Mouse (Mus musculus) testis, adult 2 months (tissue): Measurements from ENCODE around the gene Sh3bgrl. TPM values are rescaled to one million over a fixed set of nuclear protein-coding genes. Genes with fewer than 3 reads are reported as not detected.
"Not testable (repeated sequence)": the region's sequence is repeated elsewhere in the genome, so short reads cannot be mapped to it uniquely, and the experiment has no call there.

Source experiments
- H3K27ac ChIP-seq: fragments of 200-500 bp; 2 replicates; pipeline ENCODE4 v1.5.1; 2012; ENCODE audit warnings: low read depth, low read length; ENCODE audit not compliant: control insufficient read depth, insufficient read depth
- H3K27me3 ChIP-seq: fragments of 200-500 bp; 2 replicates; pipeline ENCODE4 v1.6.1; 2012; ENCODE audit warnings: mild to moderate bottlenecking, low read length, moderate library complexity; ENCODE audit not compliant: control insufficient read depth, insufficient read depth
- H3K36me3 ChIP-seq: fragments of 200-500 bp; 2 replicates; pipeline ENCODE4 v1.6.1; 2012; ENCODE audit warnings: mild to moderate bottlenecking, low read length; ENCODE audit not compliant: control insufficient read depth, insufficient read depth
- H3K4me1 ChIP-seq: fragments of 200-500 bp; 2 replicates; pipeline ENCODE4 v1.6.1; 2012; ENCODE audit warnings: low read length; ENCODE audit not compliant: control insufficient read depth, insufficient read depth
- H3K4me3 ChIP-seq: fragments of 200-500 bp; 2 replicates; pipeline ENCODE4 v1.5.1; 2012; ENCODE audit warnings: low read depth, mild to moderate bottlenecking, low read length, moderate library complexity, mixed read lengths; ENCODE audit not compliant: control insufficient read depth
- CTCF ChIP-seq: fragments of 200-500 bp; IDR thresholded peaks from 2 replicates; pipeline ENCODE4 v1.5.1; 2012; ENCODE audit warnings: low read depth, mild to moderate bottlenecking, inconsistent platforms, low read length, moderate library complexity; ENCODE audit not compliant: control insufficient read depth, insufficient read depth, insufficient replicate concordance
- POLR2A ChIP-seq: fragments of 200-500 bp; IDR thresholded peaks from 2 replicates; pipeline ENCODE4 v1.6.1; 2012; ENCODE audit warnings: low read depth, mild to moderate bottlenecking, inconsistent platforms, low read length, moderate library complexity; ENCODE audit not compliant: control insufficient read depth
- polyA plus RNA-seq: library from polyadenylated mRNA; depleted of rRNA; stranded (reverse); fragments of >200 nt; gene quantifications from 2 replicates; pipeline ENCODE4 v1.2.3, GENCODE M21; 2012; rRNA removed

Gene Sh3bgrl
- 2.1 and 3.1 TPM in 2 replicates for polyA plus RNA-seq

DNA sequence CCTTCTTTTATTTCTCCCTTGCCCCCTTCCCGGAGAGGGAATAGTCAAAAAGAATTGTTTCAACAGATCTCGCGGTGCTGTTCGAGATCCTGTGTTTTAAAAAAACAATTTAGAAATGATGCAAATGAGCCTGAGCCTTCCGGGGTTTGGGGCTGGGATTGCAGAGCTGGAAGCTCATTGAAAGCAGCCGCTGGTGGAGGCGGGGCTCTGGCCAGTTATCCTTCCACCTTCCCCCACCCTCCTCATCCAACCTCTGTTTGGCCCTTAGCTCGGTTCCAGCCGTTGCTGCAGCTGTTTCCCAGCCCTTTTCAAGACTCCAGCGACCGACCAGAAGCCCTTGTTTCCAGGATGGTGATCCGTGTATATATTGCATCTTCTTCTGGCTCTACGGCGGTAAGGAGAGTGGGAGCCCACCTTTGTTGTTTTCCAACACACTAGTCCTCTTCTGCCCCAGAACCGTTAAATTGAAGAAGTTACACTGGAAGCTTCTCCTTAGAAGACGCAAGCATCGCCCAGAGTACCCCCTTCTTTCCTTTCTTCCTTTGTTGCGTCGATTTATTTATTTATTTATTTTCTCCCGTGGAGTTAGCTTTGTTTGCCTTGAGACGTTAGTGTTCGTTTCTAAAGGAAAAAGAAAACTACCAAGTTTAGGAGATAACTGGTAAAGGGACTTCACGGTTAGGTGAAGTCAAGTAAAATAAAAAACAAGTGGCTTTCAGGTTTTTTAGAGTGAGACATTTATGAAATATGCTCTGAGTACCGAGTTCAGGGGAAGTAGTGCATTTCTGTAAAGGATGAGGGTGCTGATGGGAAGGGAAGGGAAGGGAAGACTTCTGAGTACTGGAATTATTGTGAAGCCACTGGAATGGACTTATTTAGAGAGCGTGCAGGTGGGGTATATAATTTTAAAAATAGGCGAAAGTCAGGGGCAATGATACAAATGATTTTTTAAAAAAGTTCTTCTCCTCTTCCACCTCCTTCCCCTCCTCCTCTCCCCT lies at the start of gene Sh3bgrl:
Gene Sh3bgrl (plus strand): TSS at position 121 of the 998 bp plus-strand sequence.
- Histone ChIP-seq H3K36me3 (no peaks in the 10 kb centered on the region), H3K4me3 (peak within 1 kb of the TSS; percentile 81), H3K27me3 (no peaks in the 10 kb centered on the region), H3K27ac (peak within 1 kb of the TSS; percentile 71), H3K4me1 (no peaks in the 10 kb centered on the region; the same call in 1 of the 2 replicates)
- no peak for TF ChIP-seq CTCF
- TF ChIP-seq POLR2A = peak; percentile 21; the same call in 1 of the 2 replicates

DNA sequence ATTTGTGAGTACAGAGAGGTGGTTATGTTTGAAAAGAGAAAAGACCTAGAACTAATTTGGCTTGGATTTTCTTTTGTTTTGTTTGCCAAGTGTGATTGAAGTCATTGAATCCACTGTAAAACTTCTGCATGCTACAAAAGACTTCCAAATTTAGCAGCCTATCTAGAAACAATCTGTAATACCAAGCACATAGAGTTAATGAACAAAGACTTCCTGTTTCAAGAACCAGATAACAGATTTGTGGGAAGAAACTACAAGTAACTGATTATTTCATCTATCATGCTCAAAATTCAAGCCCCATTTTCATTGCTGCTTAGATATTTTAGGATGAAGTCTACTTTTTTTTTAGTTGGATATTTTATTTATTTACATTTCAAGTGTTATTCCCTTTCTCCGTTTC lies 47.4 kb upstream of the Sh3bgrl start:
- H3K36me3 ChIP-seq = no peaks in the 10 kb centered on the region

DNA sequence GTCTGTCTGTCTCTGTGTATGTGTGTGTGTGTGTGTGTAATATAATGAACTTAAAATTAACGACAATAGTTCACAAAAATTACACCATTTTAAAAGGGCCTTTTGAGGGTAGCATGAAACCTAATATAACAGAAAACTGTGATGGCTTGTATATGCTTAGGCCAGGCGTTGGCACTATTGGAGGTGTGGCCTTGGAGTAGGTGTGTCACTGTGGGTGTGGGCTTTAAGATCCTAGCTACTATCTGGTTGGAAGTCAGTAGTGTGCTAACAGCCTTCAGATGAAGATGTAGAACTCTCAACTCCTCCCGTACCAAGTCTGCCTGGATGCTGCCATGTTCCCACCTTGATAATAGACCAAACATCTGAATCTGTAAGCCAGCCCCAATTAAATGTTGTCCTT lies 23.4 kb upstream of the Sh3bgrl start:
- no peak overlapping the region for H3K4me3 ChIP-seq
- H3K36me3 ChIP-seq = no peaks in the 10 kb centered on the region
- H3K4me1 ChIP-seq = no peaks in the 10 kb centered on the region
- H3K27ac ChIP-seq = no peak overlapping the region
- H3K27me3 ChIP-seq = no peaks in the 10 kb centered on the region
- TF ChIP-seq POLR2A = no peak

More for the DNA sequence above, 47.4 kb upstream of the Sh3bgrl start:
- H3K4me1 ChIP-seq = no peaks in the 10 kb centered on the region
- no peak overlapping the region for H3K4me3 ChIP-seq
- TF ChIP-seq CTCF = no peak
- no peaks in the 10 kb centered on the region for H3K27me3 ChIP-seq
- H3K27ac ChIP-seq = no peak overlapping the region

DNA sequence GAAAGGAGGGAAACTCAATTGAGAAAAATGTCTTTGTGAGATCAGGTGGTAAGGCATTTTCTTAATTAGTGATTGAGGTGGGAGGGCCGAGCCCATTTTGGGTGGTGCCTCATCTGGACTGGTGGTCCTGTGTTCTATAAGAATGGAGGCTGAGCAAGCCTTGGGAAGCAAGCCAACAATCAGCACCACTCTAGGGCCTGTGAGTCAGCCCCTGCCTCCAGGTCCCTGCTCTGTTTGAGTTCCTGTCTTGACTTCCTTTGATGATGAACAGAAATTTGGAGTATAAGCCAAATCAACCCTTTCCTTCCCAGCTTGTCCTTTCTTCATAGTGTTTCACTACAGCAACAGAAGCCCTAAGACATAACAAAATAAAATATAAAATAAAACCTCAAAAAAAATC lies 19.4 kb upstream of the Sh3bgrl start:
- Histone ChIP-seq H3K4me1 (no peaks in the 10 kb centered on the region), H3K36me3 (no peaks in the 10 kb centered on the region), H3K4me3 (no peak overlapping the region), H3K27me3 (no peaks in the 10 kb centered on the region), H3K27ac (no peak overlapping the region)
- TF ChIP-seq POLR2A = no peak
- no peak for TF ChIP-seq CTCF

DNA sequence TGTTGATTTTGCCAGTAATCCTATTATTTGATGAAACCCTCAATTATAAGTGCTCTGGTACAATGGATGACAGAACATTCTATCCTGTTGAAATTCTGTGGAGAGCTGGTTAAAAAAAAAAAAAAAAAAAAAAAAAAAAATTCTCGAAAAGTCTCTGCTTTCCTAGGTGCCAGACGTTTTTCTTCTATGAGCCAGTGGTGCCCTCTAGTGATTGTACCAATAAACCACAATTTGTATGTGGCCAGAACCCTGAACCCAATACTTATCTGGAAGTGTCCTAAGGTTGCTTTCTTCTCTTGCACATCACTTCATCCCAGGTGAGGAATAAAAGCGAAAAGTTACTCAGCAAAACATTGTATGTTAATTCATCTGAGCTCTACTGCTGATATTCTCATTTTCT lies 18.8 kb upstream of the Sh3bgrl start:
- Histone ChIP-seq H3K4me3 (no peak overlapping the region), H3K27me3 (no peaks in the 10 kb centered on the region), H3K36me3 (no peaks in the 10 kb centered on the region), H3K4me1 (no peaks in the 10 kb centered on the region), H3K27ac (no peak overlapping the region)
- no peak for TF ChIP-seq CTCF
- no peak for TF ChIP-seq POLR2A

DNA sequence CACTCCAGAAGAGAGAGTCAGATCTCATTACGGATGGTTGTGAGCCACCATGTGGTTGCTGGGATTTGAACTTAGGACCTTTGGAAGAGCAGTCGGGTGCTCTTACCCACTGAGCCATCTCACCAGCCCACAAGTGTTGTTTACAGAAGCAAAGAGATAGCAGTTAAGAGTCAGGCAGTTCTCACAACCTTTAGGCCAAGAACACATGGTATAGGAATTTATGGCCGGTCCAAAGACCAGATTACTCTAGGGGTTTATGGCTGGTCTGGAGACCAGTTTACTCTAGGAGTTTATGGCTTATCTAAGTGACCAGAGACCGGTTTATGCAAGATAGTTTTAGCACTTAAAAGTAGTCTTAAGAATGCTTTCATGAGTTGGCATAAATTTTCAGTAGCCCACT lies 15.8 kb upstream of the Sh3bgrl start:
- not testable (repeated sequence) for H3K4me3 ChIP-seq, H3K27me3 ChIP-seq, H3K4me1 ChIP-seq, H3K27ac ChIP-seq, H3K36me3 ChIP-seq

DNA sequence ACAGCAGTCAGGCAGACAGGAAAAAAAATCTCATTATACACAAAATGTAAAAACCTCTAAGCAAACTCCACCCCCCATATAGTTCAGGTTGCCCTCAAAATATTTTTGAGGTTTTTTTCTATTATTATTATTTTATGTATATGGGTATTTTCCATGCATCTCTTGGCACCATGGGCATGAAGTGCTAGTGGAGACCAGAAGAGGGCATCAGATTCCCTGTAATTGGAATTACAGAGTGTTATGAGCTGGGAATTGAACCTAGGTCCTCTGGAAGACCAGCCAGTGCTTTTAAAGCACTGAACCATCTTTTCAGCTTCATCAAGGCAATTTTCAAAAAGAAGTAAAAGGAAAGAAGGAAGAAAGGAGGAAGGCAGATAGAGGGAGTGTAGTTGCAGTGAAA lies 8.1 kb upstream of the Sh3bgrl start:
- Histone ChIP-seq H3K4me3 (no peak overlapping the region), H3K27me3 (no peaks in the 10 kb centered on the region), H3K4me1 (no peaks in the 10 kb centered on the region), H3K36me3 (no peaks in the 10 kb centered on the region), H3K27ac (no peak overlapping the region)
- TF ChIP-seq POLR2A (no peak), CTCF (no peak)
